Comparison of ENCODE assay signal across 13 mouse cellular contexts in genomic region chr11:48978240-48978939, GRCm38 (mm10). TPM values are rescaled to one million over a fixed set of nuclear protein-coding genes. Genes with fewer than 3 reads are reported as not detected.
"Had no signal": no experiment of that assay in that cellular context is flagged by ENCODE, and none has a peak within 500 bp of the region (broad histone marks: within the 10 kb centered on the region; RNA-seq: fewer than 3 reads in every experiment).

TSS of gene Olfr56 (plus strand) at chr11:48978889.

RNA-seq across cellular contexts. Expression of gene Olfr56, which starts in this region (rescaled TPM):
- total RNA-seq: layer of hippocampus, adult 2 months; layer of hippocampus, postnatal 25 days; left cerebral cortex, adult 18-20 months; left cerebral cortex, postnatal 25 days had no signal
- polyA plus RNA-seq: kidney, embryonic 14.5 days; limb, embryonic 10.5 days; limb, embryonic 13.5 days; liver, embryonic 12.5 days; lung, embryonic 16.5 days; midbrain, embryonic 12.5 days; midbrain, embryonic 15.5 days; neural tube, embryonic 13.5 days; stomach, embryonic 14.5 days had no signal
